Mouse (Mus musculus): Measurements from ENCODE around the gene Nsun2.

The Nsun2 gene

DNA sequence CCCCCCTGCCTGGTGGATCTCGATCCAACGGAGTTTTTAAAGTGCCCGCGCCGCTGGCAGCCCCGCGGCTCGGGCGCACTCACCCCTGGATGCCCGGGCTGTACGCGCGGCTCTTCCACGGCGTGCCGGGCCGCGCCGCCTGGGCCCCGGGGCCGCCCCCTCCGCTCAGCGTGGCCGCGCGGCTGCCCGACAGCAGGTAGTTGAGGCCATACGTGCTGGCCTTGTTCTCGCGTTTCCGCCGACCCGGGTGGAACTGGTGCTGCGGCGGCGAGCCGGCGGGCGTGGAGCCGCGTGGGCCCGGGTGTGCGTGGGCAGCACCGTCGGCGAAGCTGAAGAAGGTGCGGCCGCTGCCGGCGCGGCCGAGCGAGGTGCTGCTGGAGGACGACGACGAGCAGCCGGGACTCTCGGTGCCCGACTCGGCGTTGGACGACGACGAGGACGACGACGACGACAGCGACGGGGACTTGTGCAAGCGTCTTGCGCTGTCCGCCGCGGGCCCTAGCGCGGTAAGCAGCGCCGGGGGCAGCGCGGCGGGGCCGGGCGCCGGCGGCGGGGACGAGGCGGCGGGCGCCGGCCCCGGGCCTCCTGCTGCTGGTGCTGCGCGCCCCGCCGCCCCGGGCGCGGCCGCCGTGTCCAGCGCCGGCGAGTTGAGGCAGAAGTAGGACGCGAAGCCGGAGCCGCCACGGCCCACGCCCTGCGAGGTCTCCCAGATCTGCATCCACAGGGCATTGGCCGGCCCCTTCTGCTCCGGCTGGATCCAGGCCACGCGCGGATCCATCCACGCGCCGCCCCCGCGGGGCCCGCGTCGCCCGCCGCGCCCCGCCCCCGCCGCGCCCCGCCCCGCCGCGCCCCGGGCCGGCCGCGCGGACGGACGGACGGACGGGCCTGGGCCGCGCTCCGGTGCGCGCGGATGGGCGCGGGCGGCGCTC lies at the start of gene Nsun2:
TSS of gene Nsun2 (plus strand) at position 342 of the 929 bp plus-strand sequence.
- in situ Hi-C loops (cut with MseI, MboI) = no loop called here

- in situ Hi-C loops (cut with MseI, MboI) = no loop called here
Measured at GRCm38 (mm10) chr13:69485326-69485725, 48.2 kb upstream of the Nsun2 start.

DNA sequence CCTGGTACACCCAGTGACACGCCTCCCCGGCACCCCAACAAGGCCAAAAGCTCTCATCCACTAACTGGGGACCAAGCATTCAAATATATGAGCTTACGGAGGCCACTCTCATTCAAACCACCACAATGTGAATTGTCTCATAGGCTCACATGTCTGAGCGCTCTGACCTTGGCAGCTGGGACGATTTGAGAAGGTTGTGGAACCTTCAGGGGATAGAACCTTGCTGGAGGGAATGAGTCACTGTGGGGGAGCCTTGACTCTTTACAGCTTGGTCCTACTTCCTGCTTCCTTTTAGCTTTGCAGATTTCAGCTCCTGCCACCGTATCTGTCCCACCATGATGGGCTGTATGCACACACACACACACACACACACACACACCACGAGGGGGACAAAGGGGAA lies 47.7 kb upstream of the Nsun2 start:
- in situ Hi-C loops (cut with MseI, MboI) = no loop called here

GRCm38 (mm10) chr13:69487108-69487507 lies 46.4 kb upstream of the Nsun2 start:
- in situ Hi-C loops (cut with MseI, MboI) = no loop called here

DNA sequence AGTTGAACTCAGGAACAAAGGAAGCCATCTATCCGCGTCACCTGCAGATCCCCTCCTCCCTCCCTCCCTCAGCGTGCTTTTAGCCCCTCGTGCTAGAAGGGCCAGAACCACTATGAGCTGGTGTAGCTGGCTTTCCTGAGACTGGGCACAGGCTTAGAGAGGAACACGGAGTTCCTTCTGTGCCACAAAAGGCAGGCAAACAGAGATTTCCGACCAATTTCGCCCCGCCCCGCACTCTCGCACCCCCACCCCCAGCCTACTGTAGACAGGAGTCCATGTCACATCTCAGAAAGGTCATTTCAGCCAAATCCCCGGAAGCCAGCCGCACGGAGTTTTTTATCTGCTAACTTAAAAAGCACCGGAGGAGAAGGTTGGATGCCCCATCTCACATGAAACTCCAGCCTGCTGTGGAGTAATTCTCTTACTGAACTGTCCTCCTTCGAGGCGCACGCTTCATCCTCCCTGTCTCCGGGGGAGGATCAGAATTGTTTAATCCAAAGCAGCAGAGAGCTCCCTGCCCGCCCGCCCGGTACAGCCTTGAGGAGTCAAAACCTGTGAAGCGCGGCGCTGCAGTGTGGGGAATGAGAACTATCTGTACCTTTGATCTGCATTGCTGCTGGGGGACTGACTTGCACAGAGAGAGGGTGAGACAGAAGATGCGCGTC lies 45.8 kb upstream of the Nsun2 start:
- in situ Hi-C loops (cut with MseI, MboI) = no loop called here

DNA sequence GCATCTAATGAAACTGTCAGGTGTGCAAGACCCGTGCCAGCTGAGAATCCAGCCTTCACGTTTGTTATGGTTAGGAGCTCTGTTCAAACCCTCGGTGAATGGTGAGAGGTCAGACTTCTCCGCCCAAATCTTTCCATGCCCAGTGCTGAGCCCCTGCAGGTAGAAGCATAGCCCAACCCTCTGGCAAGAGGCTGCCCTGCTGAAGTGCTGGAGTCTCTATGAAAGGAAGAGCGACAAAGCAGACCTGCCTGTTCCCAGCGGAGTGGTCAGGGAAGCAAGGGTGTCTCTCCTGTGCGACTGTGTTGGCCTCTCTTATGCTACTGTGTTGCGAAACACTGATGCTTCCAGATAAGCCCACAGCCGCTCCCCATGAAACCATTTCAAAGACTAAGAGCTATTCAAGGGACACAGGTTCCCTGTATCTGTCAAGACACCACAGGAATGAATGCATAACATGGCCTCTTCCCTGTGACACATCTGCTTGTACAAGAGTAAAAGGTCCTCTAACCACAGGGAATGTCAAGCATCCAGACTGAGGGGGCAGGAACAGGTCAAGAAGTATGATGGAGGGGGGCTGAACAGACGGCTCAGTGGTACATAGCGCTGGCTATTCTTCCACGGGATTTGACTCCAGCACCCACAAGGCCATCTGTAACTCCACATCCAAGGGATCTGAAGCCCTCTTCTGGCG lies 44.8 kb upstream of the Nsun2 start:
- in situ Hi-C loops (cut with MseI, MboI) = no loop called here

GRCm38 (mm10) chr13:69489777-69490176 lies 43.8 kb upstream of the Nsun2 start:
- in situ Hi-C loops (cut with MseI, MboI) = no loop called here

DNA sequence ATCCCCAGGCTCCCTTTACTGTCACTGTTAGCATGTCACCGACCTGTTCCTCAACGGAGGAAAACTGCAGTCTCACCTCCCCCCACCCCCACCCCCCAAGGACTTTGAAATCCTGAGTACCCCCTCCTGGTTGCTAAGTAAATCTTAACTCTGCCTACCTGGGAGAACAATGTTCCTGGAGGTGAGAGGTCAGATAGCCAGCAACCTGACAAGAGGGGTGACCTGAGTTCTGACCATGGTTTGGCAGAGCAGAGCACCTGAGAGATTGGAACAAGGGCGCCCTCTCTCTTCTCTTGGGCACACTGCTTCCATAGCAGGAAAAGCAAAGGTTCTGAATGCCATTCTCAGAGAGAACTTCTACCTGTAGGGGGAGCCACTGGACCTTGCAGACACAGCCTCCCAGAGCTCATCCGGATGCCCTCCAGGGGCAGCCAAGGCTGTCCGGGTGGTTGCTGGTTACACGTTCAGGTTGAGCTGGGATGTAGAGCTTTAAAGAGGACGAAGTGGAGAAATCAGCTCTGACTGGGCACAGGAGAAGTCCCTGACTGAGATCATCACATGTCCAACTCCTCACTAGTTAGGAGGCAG lies 40.6 kb upstream of the Nsun2 start:
- in situ Hi-C loops (cut with MseI, MboI) = no loop called here

GRCm38 (mm10) chr13:69498276-69498675 lies 35.3 kb upstream of the Nsun2 start:
- in situ Hi-C loops (cut with MseI, MboI) = no loop called here

DNA sequence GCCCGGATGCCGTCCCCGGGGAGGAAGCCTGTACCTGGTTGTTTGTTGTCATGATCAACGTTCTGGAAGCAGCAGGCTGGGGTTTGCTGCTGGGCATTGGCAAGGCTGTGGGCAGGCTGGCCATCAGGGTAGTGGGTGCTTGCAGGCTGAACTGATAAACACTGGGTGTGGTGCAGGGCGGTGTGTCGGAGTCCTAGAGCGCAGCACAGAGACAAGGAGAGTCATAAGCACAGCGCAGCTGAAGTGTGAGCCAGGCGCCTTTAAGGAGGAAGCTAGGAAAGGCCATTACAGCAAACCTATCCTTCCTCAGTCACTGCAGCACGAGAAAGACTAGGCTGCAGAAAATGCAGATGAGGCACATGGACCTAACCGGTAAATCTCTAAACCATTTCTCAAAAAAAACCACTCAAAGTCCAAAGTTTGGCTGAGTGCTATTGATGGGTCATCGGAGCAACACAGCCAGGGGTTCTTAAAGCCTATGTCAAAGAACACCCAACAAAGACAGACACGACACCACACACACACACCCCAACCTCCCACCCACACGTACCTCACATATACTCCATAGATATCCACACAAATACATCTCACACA lies 31.3 kb upstream of the Nsun2 start:
- in situ Hi-C loops (cut with MseI, MboI) = no loop called here

DNA sequence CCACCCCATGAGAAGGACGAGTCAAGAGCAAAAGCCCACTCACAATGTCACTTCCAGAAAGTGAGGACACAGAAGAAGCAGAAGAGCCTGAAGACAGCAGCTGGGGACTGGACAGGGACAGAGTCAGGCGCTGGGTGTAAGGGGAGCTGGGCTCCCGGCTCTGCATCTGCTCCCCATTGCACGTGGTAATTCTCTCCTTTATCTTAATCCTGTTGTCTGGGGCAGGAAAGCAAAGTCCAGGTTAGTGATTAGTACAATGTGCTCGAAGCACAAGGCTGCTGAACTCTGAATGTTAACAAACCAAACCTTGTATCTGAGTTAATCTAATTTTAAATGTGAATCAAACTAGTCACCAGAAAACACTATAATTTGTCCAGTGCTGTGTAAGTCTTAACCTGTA lies 30.7 kb upstream of the Nsun2 start:
- in situ Hi-C loops (cut with MseI, MboI) = no loop called here

DNA sequence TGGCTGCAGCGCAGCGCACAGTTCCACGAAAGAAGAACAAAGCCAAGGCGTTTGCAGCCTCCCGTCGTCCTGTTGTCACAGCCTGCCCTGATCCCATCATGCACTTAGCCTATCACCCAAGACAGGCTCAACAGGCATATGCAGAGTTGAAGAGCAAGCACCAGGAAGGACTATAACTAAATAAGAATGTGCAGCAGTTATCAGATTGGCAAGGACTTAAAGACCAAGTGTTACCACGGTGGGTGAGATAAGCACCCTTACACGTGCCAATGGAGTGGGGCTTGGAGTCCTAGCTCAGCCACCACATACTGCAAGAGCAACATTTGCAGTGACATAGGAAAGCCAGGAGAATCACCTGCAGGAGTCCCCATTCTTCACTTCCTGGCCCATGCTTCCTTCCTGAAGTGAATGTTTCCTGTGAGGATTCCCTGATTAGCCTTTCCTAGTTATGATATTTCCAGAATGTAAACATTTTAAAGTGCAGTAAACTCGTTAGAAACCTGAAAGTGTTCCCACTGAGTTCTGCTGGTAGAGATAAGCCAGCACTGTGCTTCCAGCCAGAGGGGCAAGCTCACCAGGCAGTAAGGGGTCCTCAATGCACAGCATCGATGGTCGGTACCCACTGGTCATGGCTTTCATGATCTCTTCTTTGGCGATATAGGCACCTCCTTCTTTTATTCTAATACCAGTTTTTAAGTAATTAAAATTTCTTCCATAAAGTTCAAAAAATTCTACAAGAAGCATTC lies 27.0 kb upstream of the Nsun2 start:
- in situ Hi-C loops (cut with MseI, MboI) = no loop called here

DNA sequence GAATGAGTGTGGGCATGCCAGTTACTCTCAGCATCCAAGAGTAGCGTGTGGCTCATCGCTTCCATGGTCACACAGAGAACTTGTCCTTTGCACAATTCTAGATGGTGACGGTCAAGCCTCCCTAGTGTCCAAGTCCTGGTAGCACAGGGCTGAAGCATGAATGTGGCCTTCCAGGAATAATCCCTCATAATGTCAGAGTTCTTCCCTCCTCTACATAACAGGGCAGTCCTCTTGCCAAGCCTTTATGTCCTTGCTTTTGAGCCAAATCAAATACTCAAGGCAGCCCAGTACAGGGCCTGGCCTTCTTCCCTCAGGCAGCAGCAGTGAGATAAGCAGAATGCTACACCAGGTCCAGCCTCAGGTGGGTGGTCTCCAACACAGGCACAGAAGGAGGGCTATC lies 25.9 kb upstream of the Nsun2 start:
- in situ Hi-C loops (cut with MseI, MboI) = no loop called here

- in situ Hi-C loops (cut with MseI, MboI) = no loop called here
Measured at GRCm38 (mm10) chr13:69509391-69510244, 23.9 kb upstream of the Nsun2 start.

DNA sequence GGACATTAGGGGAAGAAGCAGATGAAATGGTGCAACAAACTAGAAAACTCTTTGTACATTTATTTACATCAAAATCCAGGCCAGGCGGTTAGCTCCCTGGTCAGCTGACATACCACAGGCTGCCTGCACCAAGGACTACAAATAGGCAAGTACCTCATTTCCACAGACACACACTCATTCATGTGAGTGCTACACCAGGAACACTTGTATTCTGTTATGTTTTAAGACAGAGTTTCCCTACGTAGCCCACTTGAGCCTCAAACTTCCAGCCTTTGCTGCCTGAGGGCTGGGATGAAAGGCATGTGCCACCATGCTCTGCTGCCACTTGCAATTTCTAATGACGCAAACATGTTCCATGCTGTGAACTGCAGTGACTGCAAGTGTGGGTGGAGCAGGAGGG lies 18.5 kb upstream of the Nsun2 start:
- in situ Hi-C loops (cut with MseI, MboI) = no loop called here

DNA sequence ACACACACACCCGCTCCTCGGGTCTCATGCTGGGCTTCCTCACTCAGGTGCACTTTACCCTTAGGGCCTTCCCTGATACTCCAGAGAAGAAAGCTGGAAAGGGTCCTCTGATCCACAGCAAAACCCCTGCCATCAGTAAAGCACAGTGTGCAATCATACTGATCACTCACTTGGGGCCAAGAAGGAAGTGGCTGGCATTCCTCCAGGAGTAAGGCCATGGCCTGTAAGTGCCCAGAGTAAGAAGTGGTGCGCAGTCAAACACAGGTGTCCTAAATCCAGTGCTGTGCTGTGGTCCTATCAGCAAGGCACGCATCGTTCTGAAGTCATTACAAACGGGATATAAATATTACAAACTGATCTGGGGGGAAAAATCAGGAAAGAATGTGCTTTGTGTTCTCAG lies 16.1 kb upstream of the Nsun2 start:
- in situ Hi-C loops (cut with MseI, MboI) = no loop called here

DNA sequence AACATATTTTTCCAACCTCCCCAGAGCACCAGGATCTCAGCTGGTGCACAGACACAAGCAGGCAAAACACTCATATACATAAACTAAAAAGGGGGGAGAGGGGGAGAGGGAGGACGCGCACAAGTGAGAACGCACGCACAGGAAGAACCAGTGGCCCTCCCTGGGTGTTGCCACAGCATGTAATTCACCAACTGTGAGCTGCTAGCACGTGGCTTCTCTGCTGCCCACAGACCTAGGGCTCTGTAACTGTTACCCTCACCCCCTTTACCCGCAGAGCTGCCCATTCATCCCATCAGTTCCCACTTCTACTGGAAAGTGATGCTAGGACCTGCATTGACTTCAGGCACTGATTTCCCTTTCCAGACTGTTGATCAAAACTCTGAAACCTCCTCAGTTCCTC lies 14.4 kb upstream of the Nsun2 start:
- in situ Hi-C loops (cut with MseI, MboI) = no loop called here

- in situ Hi-C loops (cut with MseI, MboI) = no loop called here
Measured at GRCm38 (mm10) chr13:69522161-69522791, 11.3 kb upstream of the Nsun2 start.

DNA sequence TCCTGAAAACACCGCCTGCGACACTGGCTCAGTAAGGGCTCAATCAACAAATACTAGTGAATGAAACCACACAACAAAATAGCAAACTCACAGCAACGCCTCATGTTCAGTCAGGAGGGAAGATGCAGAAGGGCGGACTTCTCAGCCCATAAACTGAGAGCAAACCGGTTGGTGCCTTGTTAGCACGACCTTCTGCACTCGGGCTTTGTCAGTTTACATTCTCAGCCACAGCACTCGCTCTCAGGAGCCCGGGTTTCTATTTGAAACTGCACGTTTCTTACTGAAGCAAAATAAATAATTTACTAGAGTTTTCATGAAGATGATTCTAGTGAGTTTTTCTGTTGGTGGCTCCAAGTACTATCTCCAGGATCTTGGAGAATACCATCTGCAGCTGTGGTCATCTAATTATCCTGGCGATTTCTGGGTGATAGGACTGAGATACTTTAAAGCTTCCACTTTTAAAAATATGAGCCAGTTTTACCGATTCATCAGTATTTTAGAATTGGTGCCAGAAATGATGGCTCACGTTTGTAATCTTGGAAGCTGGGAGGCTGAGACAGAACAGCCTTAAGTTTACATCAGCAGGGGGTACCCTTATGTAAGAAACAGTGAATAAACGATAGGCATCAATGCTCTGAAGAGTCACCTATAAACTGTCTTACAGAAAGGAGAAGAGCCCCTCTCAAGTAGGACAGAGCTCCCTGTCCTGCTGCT lies 9.9 kb upstream of the Nsun2 start:
- in situ Hi-C loops (cut with MseI, MboI) = no loop called here

Data from mouse trophoblast stem cell (cell line).